Mouse (Mus musculus): ENCODE results near the gene Olfr16. TPM values are rescaled to one million over a fixed set of nuclear protein-coding genes. Genes with fewer than 3 reads are reported as not detected.

Olfr16 gene
- not detected for total RNA-seq (2021)
- long read RNA-seq, experiment 1: 0 reads
- long read RNA-seq, experiment 2: 0 reads

DNA sequence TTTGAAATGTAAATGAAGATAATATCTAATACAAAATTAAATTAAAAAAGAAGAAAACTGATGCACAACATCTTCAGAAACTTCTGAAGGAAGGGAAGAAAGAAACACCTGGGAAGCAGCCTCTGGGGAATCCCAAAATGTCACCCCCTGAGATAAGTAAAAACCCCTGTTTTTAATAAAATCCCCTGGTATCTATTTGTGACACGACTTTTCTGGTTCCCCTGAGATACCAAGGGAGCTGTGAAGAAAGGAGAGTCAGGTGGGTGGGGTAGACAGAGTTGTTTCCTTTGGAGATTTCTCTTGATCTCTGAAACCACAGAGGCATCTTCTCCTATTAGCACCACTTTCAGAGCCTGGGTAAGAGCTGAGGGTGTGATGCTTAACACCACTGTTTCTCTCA is at the start of gene Olfr16:
Gene Olfr16, plus strand, starts transcription at position 250 of the 400 bp plus-strand sequence.
- DNase-seq (ENCODE audit: low spot score in 2 of 2): no peak

- DNase-seq (ENCODE audit: low spot score in 2 of 2): no peak
Observed at GRCm38 (mm10) chr1:172903313-172903712, 46.9 kb upstream of the Olfr16 start.

DNA sequence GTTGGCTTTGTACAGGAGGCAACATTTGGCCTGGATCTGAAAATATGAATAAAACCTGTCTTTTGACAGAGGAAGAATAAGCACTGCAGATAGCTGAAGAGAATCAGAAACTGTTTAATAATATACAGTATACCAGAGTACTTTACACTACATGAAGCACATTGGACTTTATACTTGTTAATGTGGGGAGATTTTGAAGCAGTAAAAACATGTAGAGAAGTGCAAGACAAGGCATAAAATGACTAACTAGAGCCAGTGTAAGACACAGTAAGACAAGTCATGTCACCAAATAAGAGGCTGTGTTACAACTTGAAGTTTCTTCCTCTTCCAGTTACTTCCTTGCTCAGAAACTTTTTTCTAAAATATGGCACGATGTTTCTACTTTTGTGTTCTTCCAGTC is 33.1 kb upstream of the Olfr16 start:
- DNase-seq (ENCODE audit: low spot score in 2 of 2): no peak

DNA sequence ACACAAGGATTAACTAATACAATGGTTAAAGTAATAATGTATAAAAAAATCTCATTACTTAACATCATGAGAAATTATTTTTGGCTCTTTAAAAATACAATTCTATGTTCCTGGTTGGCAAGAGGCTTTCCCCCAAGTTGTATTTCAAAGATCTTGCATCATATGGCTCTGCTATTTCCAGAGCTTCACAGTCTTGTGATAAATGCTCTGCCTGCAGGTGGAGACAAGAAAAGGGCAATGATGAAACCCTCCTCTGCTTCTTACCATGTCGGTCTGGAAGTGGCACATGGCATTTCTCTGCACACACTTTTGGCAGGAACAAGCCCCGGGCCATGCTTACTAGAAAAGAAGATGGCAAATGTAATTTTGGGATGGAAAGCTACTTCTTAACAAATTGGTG is 31.8 kb upstream of the Olfr16 start:
- no peak for DNase-seq (ENCODE audit: low spot score in 2 of 2)

DNA sequence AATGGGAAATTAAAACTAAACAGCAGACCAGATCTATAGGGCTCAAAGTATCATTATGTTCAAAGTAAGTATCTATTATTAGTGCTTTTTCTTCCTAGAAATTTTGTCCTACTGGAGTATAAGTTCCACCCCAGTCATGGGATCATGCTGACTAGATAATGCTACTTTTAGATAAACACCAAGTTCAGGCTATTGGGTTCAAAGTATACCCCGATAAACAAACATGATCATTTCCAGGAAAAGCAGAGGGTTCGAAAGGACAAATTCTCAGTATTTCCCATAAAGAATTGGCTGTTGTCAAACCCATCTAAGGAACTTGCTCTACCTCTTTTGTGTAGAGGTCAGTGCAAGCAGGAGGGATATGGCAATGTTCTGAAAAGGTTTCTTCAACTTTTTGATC is 18.0 kb upstream of the Olfr16 start:
- no peak for DNase-seq (ENCODE audit: low spot score in 2 of 2)

DNA sequence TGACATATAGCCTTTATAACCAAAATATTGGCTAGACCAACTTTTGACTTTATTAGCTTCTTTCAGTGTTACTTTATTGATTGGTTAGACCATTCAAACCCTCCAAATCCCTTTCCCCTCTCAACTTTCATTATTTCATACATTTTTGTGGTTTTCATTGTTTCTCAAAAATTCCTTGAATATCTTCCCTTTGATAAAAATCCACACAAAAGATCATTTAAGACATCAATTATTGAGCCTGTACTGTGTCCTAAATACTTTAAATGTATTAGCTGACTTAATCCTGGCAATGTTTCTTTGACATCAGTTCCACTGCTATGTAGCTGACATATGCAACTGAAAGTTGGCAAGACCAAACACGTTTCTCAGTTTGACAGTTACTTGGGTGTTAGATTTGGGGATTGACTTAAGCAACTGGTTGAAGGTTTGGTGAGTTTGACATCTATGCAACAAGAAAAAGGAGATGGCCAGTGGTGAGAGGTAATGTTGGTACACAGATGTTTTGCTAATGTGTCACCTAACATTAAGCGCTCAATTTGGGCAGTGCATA is 1.0 kb downstream of the Olfr16 start:
- no peak for DNase-seq (ENCODE audit: low spot score in 2 of 2)

- DNase-seq (ENCODE audit: low spot score in 2 of 2): no peak
Observed at GRCm38 (mm10) chr1:172955376-172955775, 5.2 kb downstream of the Olfr16 start.

DNA sequence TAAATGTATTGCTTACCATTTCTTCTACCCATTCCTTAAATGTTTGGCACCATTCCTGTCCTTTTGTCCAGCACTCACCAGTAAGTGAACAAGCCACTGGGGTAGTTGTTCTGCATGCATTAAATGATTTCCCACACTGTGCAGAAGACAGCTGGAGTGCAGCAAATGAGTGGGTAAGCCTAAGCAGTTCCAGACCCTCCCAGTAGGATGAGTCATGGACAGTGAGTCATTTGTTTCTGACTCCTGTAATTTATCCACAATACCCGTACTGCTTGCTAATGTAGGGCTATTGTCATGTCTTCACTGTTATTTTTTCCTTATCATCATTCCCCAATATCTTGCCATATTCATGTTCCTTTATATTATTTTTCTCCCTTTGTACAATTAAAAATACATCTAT is 10.2 kb downstream of the Olfr16 start:
- no peak for DNase-seq (ENCODE audit: low spot score in 2 of 2)

DNA sequence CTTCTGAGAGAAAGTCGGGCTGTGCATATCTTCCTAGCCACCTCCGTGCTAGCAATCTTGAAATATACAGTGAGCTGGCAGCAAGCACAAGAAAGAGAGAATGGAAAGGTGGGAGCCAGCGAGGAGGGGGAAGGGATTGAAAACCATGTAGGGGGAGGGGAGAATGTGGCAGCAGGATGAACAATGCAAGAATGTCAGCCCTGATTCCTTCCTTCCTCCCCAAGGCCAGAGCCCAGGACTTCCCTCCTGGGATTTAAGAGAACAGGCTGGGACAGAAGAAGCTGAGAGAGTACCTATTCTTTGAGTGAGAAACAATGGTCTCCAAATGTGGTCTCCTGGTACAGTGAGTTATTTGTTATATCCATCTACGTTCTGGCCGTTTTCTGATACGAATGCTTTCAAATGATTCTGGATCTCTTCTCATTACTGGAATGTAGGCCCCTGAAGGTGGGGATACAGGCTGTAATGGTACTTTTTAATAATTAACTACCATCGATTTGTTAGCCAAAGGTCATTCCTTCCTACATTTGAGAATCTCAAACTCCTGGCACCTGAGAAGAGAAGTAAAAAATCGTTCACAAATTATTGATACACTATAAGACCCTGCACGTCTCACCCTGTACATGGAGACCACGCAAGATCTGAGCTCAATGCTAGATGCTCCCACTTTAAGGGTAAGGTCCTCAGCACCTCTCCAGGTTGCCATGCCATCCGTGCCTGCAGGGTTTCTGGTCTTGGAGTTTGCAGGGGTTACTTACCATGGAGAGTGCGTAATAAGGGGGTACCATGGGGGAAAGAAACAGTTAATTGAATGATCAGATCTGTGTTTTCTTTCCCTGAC is 39.8 kb downstream of the Olfr16 start:
- no peak for DNase-seq (ENCODE audit: low spot score in 2 of 2)

DNA sequence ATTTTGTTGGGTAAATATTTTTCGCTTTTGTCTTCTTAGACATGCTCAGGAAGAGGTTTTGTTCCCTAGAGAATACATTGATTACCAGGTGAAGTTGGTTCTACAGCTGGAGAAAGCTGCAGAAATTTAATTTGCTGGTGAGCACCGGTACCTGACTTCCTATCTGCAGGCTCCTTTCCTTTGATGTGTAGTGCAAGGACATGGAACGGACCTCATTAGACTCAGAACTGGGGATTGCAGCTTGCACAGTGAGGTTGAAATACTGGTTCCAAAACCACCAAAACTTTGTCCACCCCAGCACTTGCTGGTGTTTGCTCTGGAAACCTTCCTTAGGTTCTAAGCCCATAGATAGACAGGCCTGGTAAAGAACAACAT is 40.4 kb downstream of the Olfr16 start:
- no peak for DNase-seq (ENCODE audit: low spot score in 2 of 2)

Other genes with a start within 250 kb of the Olfr16 start
- gene Apcs, start 55.4 kb upstream of the Olfr16 start, total RNA-seq (2021): 10 to 100 TPM in 1 of 2 experiments, 1 to 10 TPM in 1; 1.8 to 79.2 TPM
- not detected for gene Olfr1408, start 187.0 kb downstream of the Olfr16 start, total RNA-seq (2021)
- not detected for gene Olfr1406, start 240.2 kb downstream of the Olfr16 start, total RNA-seq (2021)
- gene Olfr218, start 247.4 kb downstream of the Olfr16 start, total RNA-seq (2021): not detected